Mouse (Mus musculus) forebrain, embryonic 16.5 days (tissue): ENCODE data around the gene Olfr703. TPM values are rescaled to one million over a fixed set of nuclear protein-coding genes. Genes with fewer than 3 reads are reported as not detected.

Experiments used
- polyA plus RNA-seq: library from polyadenylated mRNA; unstranded; fragments of >200 nt; fragmentation: Nextera tagmentation; extraction: Ambion mirVana; gene quantifications from 2 replicates; pipeline ENCODE4 v1.2.1, GENCODE M21; 2015

Olfr703 gene
- polyA plus RNA-seq, 1 experiment from 2014 or later: not detected

Other genes with a start within 250 kb of the Olfr703 start
- not detected in 2 replicates for gene Olfr693, start 162.8 kb upstream of the Olfr703 start, polyA plus RNA-seq
- not detected in 2 replicates for gene Olfr694, start 151.5 kb upstream of the Olfr703 start, polyA plus RNA-seq
- not detected in 2 replicates for gene Olfr695, start 127.0 kb upstream of the Olfr703 start, polyA plus RNA-seq
- gene Olfr697, start 100.9 kb upstream of the Olfr703 start, polyA plus RNA-seq: not detected in 2 replicates
- not detected in 2 replicates for gene Olfr698, start 88.0 kb upstream of the Olfr703 start, polyA plus RNA-seq
- not detected in 2 replicates for gene Olfr699, start 50.2 kb upstream of the Olfr703 start, polyA plus RNA-seq
- not detected in 2 replicates for gene Olfr700, start 34.5 kb upstream of the Olfr703 start, polyA plus RNA-seq
- gene Olfr701, start 29.2 kb upstream of the Olfr703 start, polyA plus RNA-seq: not detected in 2 replicates
- gene Olfr702, start 9.5 kb upstream of the Olfr703 start, polyA plus RNA-seq: not detected in 2 replicates
- gene Olfr704, start 19.8 kb downstream of the Olfr703 start, polyA plus RNA-seq: not detected in 2 replicates
- gene Olfr705, start 33.5 kb downstream of the Olfr703 start, polyA plus RNA-seq: not detected in 2 replicates
- not detected in 2 replicates for gene Olfr706, start 44.8 kb downstream of the Olfr703 start, polyA plus RNA-seq
- gene Olfr707, start 57.9 kb downstream of the Olfr703 start, polyA plus RNA-seq: not detected in 2 replicates
- not detected in 2 replicates for gene Olfr1532-ps1, start 64.6 kb downstream of the Olfr703 start, polyA plus RNA-seq
- gene Olfr709-ps1, start 88.9 kb downstream of the Olfr703 start, polyA plus RNA-seq: not detected in 2 replicates
- gene Olfr710, start 105.0 kb downstream of the Olfr703 start, polyA plus RNA-seq: not detected in 2 replicates
- not detected in 2 replicates for gene Olfr6, start 120.6 kb downstream of the Olfr703 start, polyA plus RNA-seq
- not detected in 2 replicates for gene Olfr711, start 132.1 kb downstream of the Olfr703 start, polyA plus RNA-seq
- not detected in 2 replicates for gene Olfr2, start 162.7 kb downstream of the Olfr703 start, polyA plus RNA-seq
- gene Olfr713, start 187.8 kb downstream of the Olfr703 start, polyA plus RNA-seq: not detected in 2 replicates
- gene Olfr714, start 227.6 kb downstream of the Olfr703 start, polyA plus RNA-seq: not detected in 2 replicates
- gene Olfr17, start 249.9 kb downstream of the Olfr703 start, polyA plus RNA-seq: not detected in 2 replicates